Mouse (Mus musculus) lung, adult 2 months (tissue): Measurements from ENCODE around the gene Sema5b.

Source experiments
- CTCF ChIP-seq: fragments of 200-500 bp; IDR thresholded peaks from 2 replicates; pipeline ENCODE4 v1.5.1; 2011; ENCODE audit warnings: mild to moderate bottlenecking, low read length, control low read depth; ENCODE audit not compliant: insufficient read depth
- POLR2A ChIP-seq: fragments of 200-500 bp; IDR thresholded peaks from 2 replicates; pipeline ENCODE4 v1.6.1; 2011; ENCODE audit warnings: low read depth, mild to moderate bottlenecking, control low read depth, low read length, borderline replicate concordance; ENCODE audit errors: extremely low read depth

DNA sequence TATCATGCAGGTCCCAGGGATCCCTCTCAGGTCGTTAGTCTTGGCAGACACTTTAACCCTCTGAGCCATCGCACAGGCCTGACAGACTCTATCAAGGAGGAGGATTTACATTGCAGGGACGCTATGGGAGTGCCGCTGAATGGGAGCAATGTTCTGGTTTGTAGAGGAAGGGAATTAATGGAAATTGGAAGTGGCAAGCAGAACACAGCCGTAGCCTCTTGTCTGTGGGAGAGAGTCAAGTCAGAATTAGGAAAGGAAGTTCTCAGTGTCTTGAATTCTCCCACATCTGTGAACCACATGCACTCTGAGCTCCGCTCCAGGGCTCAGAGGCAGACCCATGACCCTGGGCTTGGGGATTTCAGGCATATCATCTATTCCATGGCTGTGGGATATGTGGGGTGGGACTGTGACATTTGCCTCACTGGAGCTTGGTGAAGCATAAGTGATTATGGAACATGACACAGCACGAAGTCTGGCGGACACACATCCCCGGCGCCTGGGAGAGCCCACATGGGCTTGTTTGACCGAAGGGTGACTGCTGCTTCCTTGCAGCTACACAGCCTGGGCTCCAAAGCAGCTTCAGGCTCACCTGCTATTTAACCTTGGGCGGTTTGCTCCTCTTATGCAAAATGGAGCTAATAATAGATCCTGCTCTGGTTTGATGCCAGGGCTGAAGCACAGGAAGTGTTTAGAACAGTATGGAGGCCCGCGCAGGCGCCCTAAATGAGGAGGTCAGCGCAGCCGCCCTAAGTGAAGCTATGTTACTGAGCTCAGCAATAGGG, 140.6 kb downstream of the Sema5b start:
- TF ChIP-seq POLR2A (no peak), CTCF (no peak)
